Mouse (Mus musculus) limb, embryonic 11.5 days (tissue): Measurements from ENCODE around the gene Hivep3. TPM values are rescaled to one million over a fixed set of nuclear protein-coding genes. Genes with fewer than 3 reads are reported as not detected.

Source experiments
- ATAC-seq: fragments of 200-750 bp; cut with Nextera tagmentation; 2 replicates; pipeline ENCODE4 v1.8.0; 2017; ENCODE audit warnings: low read depth; ENCODE audit not compliant: insufficient number of reproducible peaks, low FRiP score, low TSS enrichment
- DNase-seq: peaks from one replicate; pipeline ENCODE4 v3.0.0-alpha.2; 2015; ENCODE audit warnings: low spot score
- H3K27ac ChIP-seq: fragments of 300-500 bp; sonication (generic); replicated peaks from 2 replicates; pipeline ENCODE4 v1.5.1; 2014; ENCODE audit warnings: low read depth, mild to moderate bottlenecking, low read length
- H3K27me3 ChIP-seq: fragments of 300-500 bp; sonication (generic); 2 replicates; pipeline ENCODE4 v1.6.1; 2014; ENCODE audit warnings: mild to moderate bottlenecking, low read length, mixed read lengths; ENCODE audit not compliant: control insufficient read depth, insufficient read depth
- H3K36me3 ChIP-seq: fragments of 300-500 bp; sonication (generic); 2 replicates; pipeline ENCODE4 v1.6.1; 2014; ENCODE audit warnings: mild to moderate bottlenecking, low read length, moderate library complexity, mixed read lengths; ENCODE audit not compliant: control insufficient read depth, insufficient read depth
- H3K4me1 ChIP-seq: fragments of 300-500 bp; sonication (generic); 2 replicates; pipeline ENCODE4 v1.6.1; 2014; ENCODE audit warnings: low read length, mixed read lengths; ENCODE audit not compliant: control insufficient read depth, insufficient read depth
- H3K4me2 ChIP-seq: fragments of 300-500 bp; sonication (generic); 2 replicates; pipeline ENCODE4 v1.6.1; 2014; ENCODE audit warnings: low read depth, mild to moderate bottlenecking, moderate library complexity; ENCODE audit not compliant: severe bottlenecking
- H3K4me3 ChIP-seq: fragments of 300-500 bp; sonication (generic); 2 replicates; pipeline ENCODE4 v1.5.1; 2014; ENCODE audit warnings: low read depth, low read length
- H3K9ac ChIP-seq: fragments of 300-500 bp; sonication (generic); 2 replicates; pipeline ENCODE4 v1.6.1; 2014; ENCODE audit warnings: mild to moderate bottlenecking, low read length
- H3K9me3 ChIP-seq: fragments of 300-500 bp; sonication (generic); 2 replicates; pipeline ENCODE4 v1.6.1; 2016; ENCODE audit warnings: low read length; ENCODE audit not compliant: control insufficient read depth
- WGBS: fragments of 180-500 bp; shearing (Covaris S2); extraction: QIAGEN DNeasy Blood & Tissue Kit; methylation state at CpG from one replicate; pipeline ENCODE4 v1.1.7; 2014; 5-methylcytosine and 5-hydroxymethylcytosine counted together
- polyA plus RNA-seq: library from polyadenylated mRNA; unstranded; fragments of >200 nt; fragmentation: Nextera tagmentation; extraction: Ambion mirVana; gene quantifications from 2 replicates; pipeline ENCODE4 v1.2.1, GENCODE M21; 2014

Hivep3 gene
- polyA plus RNA-seq, 1 experiment from 2014 or later, result 0.55 TPM

DNA sequence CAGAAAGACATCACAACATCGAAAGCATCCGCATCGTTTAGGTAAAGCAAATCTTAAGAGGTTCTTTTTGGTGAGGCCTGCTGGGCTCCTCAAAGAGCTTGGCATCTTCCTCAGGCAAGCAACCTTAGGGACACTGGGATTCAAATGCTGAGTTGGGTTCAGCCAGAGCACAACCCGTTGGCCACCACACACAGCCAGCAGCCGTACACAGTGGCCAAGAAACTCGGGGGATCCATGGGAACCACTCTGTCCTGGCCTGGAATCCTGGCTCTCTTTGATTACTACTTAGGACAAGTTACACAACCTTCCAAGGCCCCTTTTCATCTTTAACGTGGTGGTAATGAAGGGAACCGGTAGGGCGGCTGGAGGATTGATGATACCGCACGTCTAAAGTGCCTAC, 16.1 kb upstream of the Hivep3 start:
- ATAC-seq (no peak), DNase-seq (no peak)
- no peaks in the 10 kb centered on the region for H3K36me3 ChIP-seq
- H3K27ac ChIP-seq, result no peak overlapping the region
- no peak overlapping the region for H3K4me2 ChIP-seq
- H3K27me3 ChIP-seq, result no peaks in the 10 kb centered on the region
- no peak overlapping the region for H3K4me3 ChIP-seq
- 74% methylated on average over 11 of the region's 11 CpGs for WGBS
- no peak overlapping the region for H3K9ac ChIP-seq
- no peaks in the 10 kb centered on the region for H3K4me1 ChIP-seq
- H3K9me3 ChIP-seq, result no peaks in the 10 kb centered on the region

DNA sequence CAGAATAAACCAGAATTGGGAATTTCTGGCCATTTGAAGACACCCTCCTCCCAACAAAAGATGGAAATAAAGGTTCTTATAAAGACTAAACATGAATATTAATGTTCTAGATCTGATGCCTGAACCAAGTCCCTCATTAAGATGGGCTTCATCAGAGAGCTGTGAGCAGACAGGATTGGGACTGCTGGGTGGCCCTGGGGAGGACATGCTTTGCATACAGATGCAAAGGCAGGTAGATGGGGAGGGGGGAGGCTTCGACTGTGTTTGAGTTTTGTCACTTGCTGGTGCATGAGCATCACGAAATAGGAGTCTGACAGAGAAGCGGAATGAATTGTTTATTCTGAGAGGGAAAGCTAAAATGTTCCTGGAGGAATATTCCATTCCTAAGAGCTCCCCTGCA, 12.1 kb upstream of the Hivep3 start:
- Histone ChIP-seq H3K4me3 (no peak overlapping the region), H3K9me3 (no peaks in the 10 kb centered on the region), H3K27me3 (no peaks in the 10 kb centered on the region), H3K4me2 (no peak overlapping the region), H3K9ac (no peak overlapping the region), H3K27ac (no peak overlapping the region), H3K4me1 (no peaks in the 10 kb centered on the region), H3K36me3 (no peaks in the 10 kb centered on the region)
- DNase-seq, result no peak
- WGBS, result 76% methylated on average over 3 of the region's 3 CpGs
- no peak for ATAC-seq

DNA sequence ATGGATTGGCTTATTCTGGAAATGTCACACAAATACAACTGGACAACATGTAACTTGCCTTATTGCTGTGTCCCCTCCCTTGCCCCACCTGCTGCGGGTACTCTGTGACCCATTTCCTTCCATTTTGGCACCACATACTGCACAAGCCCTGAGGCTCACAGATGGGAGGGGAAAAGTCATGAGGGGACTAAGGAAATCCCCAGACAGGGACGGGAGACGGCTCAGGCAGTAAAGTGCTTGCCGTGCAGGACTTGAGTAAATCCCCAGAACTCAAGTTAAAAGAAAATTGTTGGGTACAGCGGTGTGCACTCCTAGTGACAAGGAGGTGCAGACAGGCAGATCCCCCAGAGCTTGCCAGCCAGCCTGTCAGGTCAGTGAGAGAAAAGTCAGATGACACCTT, 7.5 kb upstream of the Hivep3 start:
- Histone ChIP-seq H3K4me2 (no peak overlapping the region), H3K27me3 (no peaks in the 10 kb centered on the region; the same call in 1 of the 2 replicates), H3K4me3 (no peak overlapping the region), H3K4me1 (no peaks in the 10 kb centered on the region), H3K36me3 (no peaks in the 10 kb centered on the region), H3K9ac (no peak overlapping the region), H3K9me3 (no peaks in the 10 kb centered on the region), H3K27ac (no peak overlapping the region)
- 64% methylated on average over 5 of the region's 5 CpGs for WGBS
- ATAC-seq (no peak), DNase-seq (no peak)

DNA sequence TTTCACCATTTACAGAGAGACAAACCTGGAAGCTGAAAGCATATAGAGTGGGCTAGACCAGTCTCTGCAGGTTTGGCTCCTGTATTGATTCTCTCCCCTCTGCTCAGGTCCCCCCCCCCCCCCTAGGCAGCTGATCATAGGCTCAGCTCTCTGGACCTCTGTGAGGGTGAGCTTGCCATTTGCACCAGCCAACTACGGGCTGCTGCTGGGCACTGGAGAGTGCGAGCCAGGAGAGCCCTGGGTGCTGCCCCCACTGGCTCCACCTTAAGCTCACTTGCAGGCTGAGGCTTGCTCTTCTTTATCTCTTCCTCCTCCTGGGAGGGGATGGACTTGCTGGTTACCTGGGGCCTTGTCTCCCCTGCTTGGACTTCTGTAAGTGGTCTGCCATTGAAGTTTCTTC, 5.7 kb upstream of the Hivep3 start:
- Histone ChIP-seq H3K27ac (no peak overlapping the region), H3K4me3 (no peak overlapping the region), H3K4me1 (no peaks in the 10 kb centered on the region), H3K36me3 (no peaks in the 10 kb centered on the region), H3K27me3 (no peaks in the 10 kb centered on the region; the same call in 1 of the 2 replicates), H3K9me3 (no peaks in the 10 kb centered on the region), H3K9ac (no peak overlapping the region), H3K4me2 (no peak overlapping the region)
- DNase-seq (no peak), ATAC-seq (no peak)
- WGBS, result 81% methylated on average over 2 of the region's 2 CpGs

DNA sequence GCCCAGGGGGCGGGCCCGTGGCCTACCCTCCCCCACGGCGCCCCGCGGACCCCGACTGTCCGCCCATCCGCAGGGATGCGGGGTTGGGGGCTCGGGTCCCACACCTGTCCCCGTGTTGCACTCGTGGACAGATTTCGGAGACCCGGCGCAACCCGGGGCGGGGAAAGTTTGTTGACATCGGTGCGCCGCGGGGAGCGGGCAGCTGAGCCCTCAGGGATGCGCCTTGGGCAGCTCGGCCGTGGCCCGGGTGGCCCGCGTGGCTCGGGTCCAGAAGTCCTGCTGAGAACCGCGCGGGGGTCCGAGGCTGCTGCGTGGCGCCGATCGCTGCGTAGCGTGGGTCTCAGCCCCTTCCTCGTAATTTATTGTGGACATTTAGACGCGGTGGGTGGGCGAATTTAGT, 358 bp downstream of the Hivep3 start:
- Histone ChIP-seq H3K36me3 (no peaks in the 10 kb centered on the region), H3K27me3 (peaks cover 9% of the 10 kb centered on the region), H3K4me3 (peak overlapping the region; percentile 56), H3K9me3 (no peaks in the 10 kb centered on the region), H3K4me2 (peak overlapping the region; percentile 100), H3K9ac (peak overlapping the region; percentile 53), H3K4me1 (0 out of 2 replicates have a peak, but pooled peaks cover 3% of the 10 kb centered on the region), H3K27ac (no peak overlapping the region)
- ATAC-seq, result peak; percentile 66
- DNase-seq, result no peak
- under 1% methylated on average over 44 of the region's 44 CpGs for whole genome bisulfite sequencing

DNA sequence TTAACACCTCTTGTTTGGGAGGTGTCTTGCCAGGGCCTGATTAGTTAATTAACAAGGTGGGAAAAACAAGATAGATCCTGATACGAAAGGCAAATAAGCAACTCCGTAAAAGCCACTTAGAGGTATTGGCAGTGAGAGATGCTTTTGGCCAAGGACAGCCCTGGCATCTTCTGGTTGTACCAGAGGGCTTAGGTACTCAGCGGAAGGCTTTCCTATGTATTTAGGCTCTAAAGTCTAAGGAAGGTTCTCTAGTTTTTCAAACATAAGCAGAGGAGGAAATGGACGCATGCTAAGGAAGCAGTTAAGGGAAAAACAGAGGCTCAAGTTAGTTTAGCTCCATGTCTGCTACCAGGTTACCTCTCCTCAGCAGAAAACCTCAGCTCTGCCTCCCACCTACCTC, 768 bp downstream of the Hivep3 start:
- DNase-seq (no peak), ATAC-seq (no peak)
- Histone ChIP-seq H3K9me3 (no peaks in the 10 kb centered on the region), H3K4me1 (0 out of 2 replicates have a peak, but pooled peaks cover 3% of the 10 kb centered on the region), H3K4me2 (peak overlapping the region; percentile 100), H3K9ac (no peak overlapping the region), H3K27ac (no peak overlapping the region), H3K27me3 (peaks cover 9% of the 10 kb centered on the region), H3K36me3 (no peaks in the 10 kb centered on the region), H3K4me3 (peak overlapping the region; percentile 56; the same call in 1 of the 2 replicates)
- 26% methylated on average over 4 of the region's 4 CpGs for WGBS

DNA sequence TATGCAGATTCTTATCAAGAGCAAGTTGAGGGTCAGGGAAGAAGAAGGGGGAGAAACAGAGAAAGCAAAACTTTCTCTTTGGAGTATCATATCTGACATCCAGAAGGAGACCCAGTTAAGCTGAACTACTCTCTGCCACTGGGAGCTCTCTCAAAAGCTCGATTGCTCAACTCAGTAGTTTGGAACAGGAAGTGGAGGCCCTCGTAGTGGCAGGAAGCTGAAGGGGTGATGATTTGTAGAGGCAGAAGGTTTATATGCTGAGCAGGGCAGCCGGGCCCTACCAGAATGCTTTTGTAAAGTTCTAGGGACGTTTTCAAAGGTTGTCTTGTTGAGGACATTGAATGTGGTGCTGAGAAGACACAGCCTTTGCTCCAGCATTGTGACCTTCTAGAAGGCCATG, 5.1 kb downstream of the Hivep3 start:
- no peaks in the 10 kb centered on the region for H3K9me3 ChIP-seq
- H3K9ac ChIP-seq, result no peak overlapping the region
- H3K27ac ChIP-seq, result no peak overlapping the region
- no peaks in the 10 kb centered on the region for H3K36me3 ChIP-seq
- H3K4me2 ChIP-seq, result no peak overlapping the region
- H3K4me3 ChIP-seq, result no peak overlapping the region
- no peak for ATAC-seq
- peaks cover 9% of the 10 kb centered on the region for H3K27me3 ChIP-seq
- 0 out of 2 replicates have a peak, but pooled peaks cover 3% of the 10 kb centered on the region for H3K4me1 ChIP-seq
- WGBS, result 28% methylated on average over 4 of the region's 4 CpGs
- no peak for DNase-seq

DNA sequence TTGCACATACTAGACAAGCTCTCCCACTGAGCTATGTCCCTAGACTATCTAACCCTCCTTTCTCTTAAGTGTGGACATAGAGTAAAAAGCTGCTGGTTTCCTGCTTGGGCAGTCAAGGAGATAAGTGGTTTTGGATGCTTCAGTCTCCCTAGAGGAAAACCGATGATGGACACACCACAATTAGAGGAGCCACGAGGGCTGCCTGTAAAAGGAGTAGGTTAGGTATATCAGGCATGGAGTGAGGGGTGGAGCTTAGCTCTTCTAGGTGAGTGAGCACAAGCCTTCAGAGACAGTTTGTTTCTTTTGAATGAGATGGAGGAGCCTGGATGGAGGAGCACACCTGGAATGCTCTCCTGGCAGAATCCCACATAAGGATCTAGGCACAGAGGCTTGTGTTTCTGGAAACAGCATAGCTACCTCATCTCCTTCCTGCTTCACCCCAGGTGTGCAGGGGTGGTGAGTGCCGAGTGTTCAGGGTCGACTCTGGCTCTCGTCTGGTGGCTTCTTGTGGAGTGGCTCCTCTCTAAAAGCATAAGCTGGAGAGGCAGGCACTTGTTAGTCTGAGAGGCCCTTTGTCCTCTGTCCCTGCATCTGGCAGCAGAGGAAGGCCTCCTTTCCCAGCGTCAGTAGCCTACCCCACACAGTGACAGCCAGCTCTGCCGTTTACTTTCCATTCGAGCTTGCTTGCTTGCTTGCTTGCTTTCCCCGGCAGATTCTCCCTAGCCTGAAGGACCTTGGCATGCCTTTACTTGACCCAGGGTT, 5.9 kb downstream of the Hivep3 start:
- ATAC-seq, result no peak
- DNase-seq, result no peak
- Histone ChIP-seq H3K27ac (no peak overlapping the region), H3K4me2 (no peak overlapping the region), H3K4me1 (no peaks in the 10 kb centered on the region), H3K36me3 (no peaks in the 10 kb centered on the region), H3K27me3 (peaks cover 2% of the 10 kb centered on the region), H3K4me3 (no peak overlapping the region), H3K9me3 (no peaks in the 10 kb centered on the region), H3K9ac (no peak overlapping the region)
- WGBS, result 55% methylated on average over 9 of the region's 9 CpGs

DNA sequence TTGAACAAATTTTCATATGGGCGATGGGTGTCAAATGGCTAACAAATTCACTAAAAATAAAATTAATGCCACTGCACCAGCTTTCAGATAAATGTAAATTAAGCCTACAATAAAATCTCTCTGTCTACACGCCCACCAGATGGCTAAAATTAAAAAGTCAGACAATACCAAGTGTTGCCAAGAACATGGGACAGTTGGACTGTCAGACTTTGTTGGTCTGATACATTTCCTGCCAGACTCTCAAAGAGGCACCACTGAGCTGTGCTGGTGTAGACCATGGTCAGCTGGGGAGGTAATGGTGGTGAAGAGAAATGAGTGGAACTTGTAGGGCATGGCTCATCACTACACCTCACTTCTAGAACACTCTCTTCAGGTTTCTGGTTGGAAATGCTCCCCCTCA, 14.8 kb downstream of the Hivep3 start:
- H3K4me2 ChIP-seq, result no peak overlapping the region
- WGBS, result 82% methylated on average over 2 of the region's 2 CpGs
- ATAC-seq, result no peak
- no peaks in the 10 kb centered on the region for H3K27me3 ChIP-seq
- H3K27ac ChIP-seq, result no peak overlapping the region
- no peaks in the 10 kb centered on the region for H3K4me1 ChIP-seq
- H3K36me3 ChIP-seq, result no peaks in the 10 kb centered on the region
- no peak overlapping the region for H3K9ac ChIP-seq
- no peaks in the 10 kb centered on the region for H3K9me3 ChIP-seq
- H3K4me3 ChIP-seq, result no peak overlapping the region
- no peak for DNase-seq
